Mouse (Mus musculus) myocyte (in vitro differentiated cells): ENCODE data around the gene Bcdin3d. TPM values are rescaled to one million over a fixed set of nuclear protein-coding genes. Genes with fewer than 3 reads are reported as not detected.

ENCODE experiments used
- H3K27me3 ChIP-seq: one replicate; pipeline ENCODE4 v1.6.1; 2011; ENCODE audit not compliant: control insufficient read depth, insufficient read depth, insufficient read length
- H3K36me3 ChIP-seq: one replicate; pipeline ENCODE4 v1.6.1; 2011; ENCODE audit not compliant: control insufficient read depth, insufficient read depth
- H3K4me2 ChIP-seq: one replicate; pipeline ENCODE4 v1.6.1; 2011; ENCODE audit warnings: low read depth, control low read depth
- H3K4me3 ChIP-seq: one replicate; pipeline ENCODE4 v1.5.1; 2011; ENCODE audit warnings: mild to moderate bottlenecking, control low read depth, moderate library complexity
- H3K79me2 ChIP-seq: one replicate; pipeline ENCODE4 v1.6.1; 2011; ENCODE audit not compliant: control insufficient read depth, insufficient read depth
- H3ac ChIP-seq: one replicate; pipeline ENCODE4 v1.6.1; 2011; ENCODE audit not compliant: control insufficient read depth, insufficient read length
- CEBPB ChIP-seq: IDR thresholded peaks from 2 replicates; pipeline ENCODE4 v1.6.1; 2011; ENCODE audit warnings: mild to moderate bottlenecking, moderate library complexity; ENCODE audit not compliant: poor library complexity, insufficient read depth, severe bottlenecking
- E2F4 ChIP-seq: IDR thresholded peaks from one replicate; pipeline ENCODE4 v1.6.1; 2011; ENCODE audit warnings: mild to moderate bottlenecking, control low read depth, moderate library complexity; ENCODE audit not compliant: insufficient read depth
- MAX ChIP-seq: IDR thresholded peaks from one replicate; pipeline ENCODE4 v1.6.1; 2011; ENCODE audit warnings: low read depth, mild to moderate bottlenecking, control low read depth
- MYOD1 ChIP-seq, 3 experiments: IDR thresholded peaks; one replicate each; pipeline ENCODE4 v1.6.1; 2011; ENCODE audit warnings: control low read depth in 2 of 3, low read depth in 2 of 3, mild to moderate bottlenecking in 2 of 3, moderate library complexity in 1 of 3; ENCODE audit not compliant: insufficient read length in 2 of 3, control insufficient read depth in 1 of 3
- MYOG ChIP-seq, 3 experiments: IDR thresholded peaks; one replicate each; pipeline ENCODE4 v1.6.1; 2011; ENCODE audit warnings: control low read depth in 2 of 3, low read depth in 2 of 3, mild to moderate bottlenecking in 2 of 3; ENCODE audit not compliant: insufficient read length in 2 of 3, control insufficient read depth in 1 of 3, insufficient read depth in 1 of 3
- POLR2A ChIP-seq: IDR thresholded peaks from one replicate; pipeline ENCODE4 v1.6.1; 2011; ENCODE audit warnings: low read depth, mild to moderate bottlenecking, control low read depth, moderate library complexity; ENCODE audit not compliant: insufficient read length
- POLR2AphosphoS2 ChIP-seq: IDR thresholded peaks from one replicate; pipeline ENCODE4 v1.6.1; 2011; ENCODE audit warnings: low read depth, control low read depth; ENCODE audit not compliant: insufficient read length
- REST ChIP-seq: IDR thresholded peaks from one replicate; pipeline ENCODE4 v1.6.1; 2011; ENCODE audit warnings: mild to moderate bottlenecking, control low read depth, moderate library complexity; ENCODE audit not compliant: insufficient read depth, insufficient read length
- SRF ChIP-seq: IDR thresholded peaks from one replicate; pipeline ENCODE4 v1.6.1; 2011; ENCODE audit warnings: low read depth; ENCODE audit not compliant: control insufficient read depth, insufficient read length
- TCF12 ChIP-seq: IDR thresholded peaks from one replicate; pipeline ENCODE4 v1.6.1; 2011; ENCODE audit warnings: mild to moderate bottlenecking, control low read depth; ENCODE audit not compliant: poor library complexity, insufficient read depth, severe bottlenecking
- TCF3 ChIP-seq: IDR thresholded peaks from one replicate; pipeline ENCODE4 v1.6.1; 2011; ENCODE audit warnings: low read depth, control low read depth; ENCODE audit not compliant: insufficient read length
- USF1 ChIP-seq: IDR thresholded peaks from one replicate; pipeline ENCODE4 v1.6.1; 2011; ENCODE audit warnings: low read depth, mild to moderate bottlenecking, control low read depth, moderate library complexity
- polyA plus RNA-seq: library from polyadenylated mRNA; unstranded; fragments of >200 nt; fragmentation: generic; extraction: Trizol; gene quantifications from one replicate; pipeline ENCODE4 v1.2.1, GENCODE M21; 2012; ENCODE audit warnings: missing spikeins

The Bcdin3d gene
- polyA plus RNA-seq, 1 experiment: 11.8 TPM

- Histone ChIP-seq H3K27me3 (no peaks in the 10 kb centered on the region), H3K4me3 (no peak overlapping the region), H3K36me3 (no peaks in the 10 kb centered on the region), H3K79me2 (no peaks in the 10 kb centered on the region), H3K4me2 (no peak overlapping the region), H3ac (no peak overlapping the region)
- TF ChIP-seq TCF3: no peak
- no peak for TF ChIP-seq MYOD1 (IDR thresholded peaks at IDR 0.05; ENCODE audit: control insufficient read depth in 1 of 3, insufficient read length in 2 of 3, low read depth in 2 of 3)
- TF ChIP-seq E2F4: no peak
Measured at GRCm38 (mm10) chr15:99511797-99512525, 37.4 kb upstream of the Bcdin3d start.

- Histone ChIP-seq H3K4me2 (no peak overlapping the region), H3K27me3 (no peaks in the 10 kb centered on the region), H3K79me2 (no peaks in the 10 kb centered on the region), H3K36me3 (no peaks in the 10 kb centered on the region), H3ac (no peak overlapping the region), H3K4me3 (no peak overlapping the region)
- TF ChIP-seq POLR2A (no peak), MYOG (IDR thresholded peaks at IDR 0.05; ENCODE audit: control insufficient read depth in 1 of 3, insufficient read depth in 1 of 3, insufficient read length in 2 of 3, low read depth in 2 of 3) (no peak), CEBPB (no peak), TCF3 (no peak), TCF12 (no peak), MYOD1 (IDR thresholded peaks at IDR 0.05; ENCODE audit: control insufficient read depth in 1 of 3, insufficient read length in 2 of 3, low read depth in 2 of 3) (no peak), SRF (no peak)
Measured at GRCm38 (mm10) chr15:99510621-99511020, 36.1 kb upstream of the Bcdin3d start.

- Histone ChIP-seq H3K27me3 (no peaks in the 10 kb centered on the region), H3K79me2 (no peaks in the 10 kb centered on the region), H3K36me3 (no peaks in the 10 kb centered on the region), H3K4me3 (no peak overlapping the region), H3ac (no peak overlapping the region), H3K4me2 (no peak overlapping the region)
- no peak for TF ChIP-seq SRF
Measured at GRCm38 (mm10) chr15:99509840-99510239, 35.3 kb upstream of the Bcdin3d start.

GRCm38 (mm10) chr15:99505324-99506095 lies 31.0 kb upstream of the Bcdin3d start:
- Histone ChIP-seq H3K4me2 (no peak overlapping the region), H3ac (no peak overlapping the region), H3K27me3 (no peaks in the 10 kb centered on the region), H3K79me2 (no peaks in the 10 kb centered on the region), H3K36me3 (no peaks in the 10 kb centered on the region), H3K4me3 (no peak overlapping the region)
- TF ChIP-seq E2F4 (no peak), MYOD1 (IDR thresholded peaks at IDR 0.05; ENCODE audit: control insufficient read depth in 1 of 3, insufficient read length in 2 of 3, low read depth in 2 of 3) (no peak), TCF12 (no peak), POLR2AphosphoS2 (no peak), POLR2A (no peak), TCF3 (no peak), USF1 (no peak), MYOG (IDR thresholded peaks at IDR 0.05; ENCODE audit: control insufficient read depth in 1 of 3, insufficient read depth in 1 of 3, insufficient read length in 2 of 3, low read depth in 2 of 3) (no peak), CEBPB (no peak), SRF (no peak), MAX (no peak), REST (no peak)

GRCm38 (mm10) chr15:99503256-99503655 lies 28.7 kb upstream of the Bcdin3d start:
- no peak overlapping the region for H3ac ChIP-seq
- H3K4me3 ChIP-seq: no peak overlapping the region
- no peaks in the 10 kb centered on the region for H3K36me3 ChIP-seq
- TF ChIP-seq MYOG (IDR thresholded peaks at IDR 0.05; ENCODE audit: control insufficient read depth in 1 of 3, insufficient read depth in 1 of 3, insufficient read length in 2 of 3, low read depth in 2 of 3): no peak
- no peak for TF ChIP-seq MYOD1 (IDR thresholded peaks at IDR 0.05; ENCODE audit: control insufficient read depth in 1 of 3, insufficient read length in 2 of 3, low read depth in 2 of 3)
- no peak for TF ChIP-seq MAX
- no peak for TF ChIP-seq TCF12
- TF ChIP-seq TCF3: no peak
- no peak for TF ChIP-seq REST
- no peak overlapping the region for H3K4me2 ChIP-seq
- H3K79me2 ChIP-seq: no peaks in the 10 kb centered on the region
- no peaks in the 10 kb centered on the region for H3K27me3 ChIP-seq
